Mouse (Mus musculus) cortical plate, adult 2 months (tissue): Measurements from ENCODE around the gene Ccdc13.

Source experiments
- CTCF ChIP-seq: fragments of 200-500 bp; IDR thresholded peaks from 2 replicates; pipeline ENCODE4 v1.5.1; 2011; ENCODE audit warnings: mild to moderate bottlenecking, control low read depth, low read length; ENCODE audit not compliant: insufficient read depth; ENCODE audit errors: extremely low read depth
- POLR2A ChIP-seq: fragments of 200-500 bp; IDR thresholded peaks from 2 replicates; pipeline ENCODE4 v1.6.1; 2011; ENCODE audit warnings: mild to moderate bottlenecking, low read length, control low read depth; ENCODE audit not compliant: insufficient read depth; ENCODE audit errors: extremely low read depth

DNA sequence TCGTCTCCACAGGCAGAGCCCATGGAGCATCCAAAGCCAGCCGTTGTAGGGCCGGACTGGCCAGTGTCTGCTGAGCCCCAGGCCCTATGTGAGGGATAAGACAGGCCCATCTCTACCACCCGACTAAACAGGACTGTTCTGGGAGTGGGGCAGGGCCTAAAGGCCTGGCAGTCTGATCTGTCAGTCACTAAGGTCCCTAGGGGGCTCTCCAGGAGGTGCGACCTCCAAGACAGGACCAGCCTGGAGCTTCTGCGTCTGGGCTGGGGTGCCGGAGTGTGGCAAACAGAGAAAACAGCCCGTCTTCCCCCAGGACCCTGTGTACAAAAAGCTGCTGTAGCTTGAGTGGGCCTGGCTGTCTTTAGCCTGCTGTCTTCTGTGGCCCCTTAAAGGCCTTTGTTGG lies 77.5 kb downstream of the Ccdc13 start:
- no peak for TF ChIP-seq CTCF
- TF ChIP-seq POLR2A, result no peak
